Mouse (Mus musculus): ENCODE results near the gene Sf3b1.

- TF ChIP-seq CTCF (IDR thresholded peaks at IDR 0.05; ENCODE audit: low read depth, low read length) (no peak), POLR2A (IDR thresholded peaks at IDR 0.05; ENCODE audit: borderline replicate concordance, low read depth, low read length) (no peak)
Measured at GRCm38 (mm10) chr1:55061772-55062171, 34.5 kb upstream of the Sf3b1 start.

Measured in bone marrow macrophage, adult 2 months (primary cell).